Comparison of ENCODE assay signal across 1 mouse cellular context in the genomic region with DNA sequence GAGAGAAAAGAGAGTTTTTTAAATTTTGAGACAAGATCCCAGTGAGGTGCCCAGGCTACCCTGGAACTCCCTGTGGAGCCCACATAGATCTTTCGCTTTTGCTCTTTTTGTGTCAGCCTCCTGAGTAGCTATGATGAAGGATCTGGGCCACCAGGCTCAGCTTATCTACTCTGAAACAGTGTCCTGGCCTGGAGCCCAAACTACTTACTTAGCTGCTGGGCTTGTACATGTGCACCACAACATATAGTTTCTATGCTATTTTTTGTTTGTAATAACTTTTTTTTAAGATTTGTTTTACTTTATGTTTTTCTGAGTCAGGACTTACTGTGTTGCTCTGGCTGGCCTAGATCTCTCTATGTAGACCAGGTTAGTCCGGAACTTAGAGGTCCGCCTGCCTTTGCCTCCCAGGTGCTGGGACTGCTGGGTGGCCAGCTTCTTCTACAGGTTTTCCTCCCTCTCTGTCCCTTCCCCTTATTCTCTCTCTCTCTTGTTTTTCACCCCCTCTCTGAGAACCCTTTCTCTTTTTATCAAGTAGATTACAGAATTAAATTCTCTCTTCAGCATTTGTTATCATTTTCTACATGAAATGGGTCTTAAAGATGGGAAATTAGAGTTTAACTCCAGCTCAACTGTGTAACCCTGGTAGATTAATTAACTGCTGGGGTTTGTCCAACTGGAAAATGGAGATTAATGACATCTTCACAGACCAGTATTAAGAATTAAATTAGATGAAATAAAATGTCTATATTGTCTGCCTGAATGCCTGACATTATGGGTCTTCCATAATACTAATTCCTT.
A peak's percentile ranks its signal among the peaks of the same experiment; 100 is the strongest.
TF ChIP-seq lines count a peak whose summit lies in the region.

No protein-coding gene starts in this region.

TF ChIP-seq in MEL, 35 proteins besides CTCF, POLR2A, EP300 and RAD21 (continued from another document):
- peak; percentile 89 for TF ChIP-seq GATA1 (IDR thresholded peaks at IDR 0.05; ENCODE audit: low read depth, low read length)
- TF ChIP-seq POLR2AphosphoS5 (IDR thresholded peaks at IDR 0.05; ENCODE audit: borderline replicate concordance, low read depth, low read length): no peak
- TF ChIP-seq MYC (IDR thresholded peaks at IDR 0.05; ENCODE audit: low read depth, low read length): no peak
- TF ChIP-seq TBP (IDR thresholded peaks at IDR 0.05; ENCODE audit: low read depth, low read length): no peak
- peak; percentile 82 for TF ChIP-seq ETS1 (IDR thresholded peaks at IDR 0.05; ENCODE audit: low read depth, low read length)
- no peak for TF ChIP-seq MAX (IDR thresholded peaks at IDR 0.05; ENCODE audit: low read length)
- no peak for TF ChIP-seq MAZ (IDR thresholded peaks at IDR 0.05; ENCODE audit: low read depth, low read length)
- no peak for TF ChIP-seq ZMIZ1 (IDR thresholded peaks at IDR 0.05; ENCODE audit: low read depth, low read length)
- no peak for TF ChIP-seq ELF1 (IDR thresholded peaks at IDR 0.05; ENCODE audit: low read depth, low read length)
- peak; percentile 86 for TF ChIP-seq TCF12 (IDR thresholded peaks at IDR 0.05; ENCODE audit: low read depth, low read length)
- peak; percentile 66 for TF ChIP-seq RCOR1 (IDR thresholded peaks at IDR 0.05; ENCODE audit: low read depth, low read length)
- TF ChIP-seq ZNF384 (IDR thresholded peaks at IDR 0.05; ENCODE audit: low read depth, low read length): peak; percentile 67
- no peak for TF ChIP-seq MEF2A (IDR thresholded peaks at IDR 0.05; ENCODE audit: extremely low read depth, insufficient replicate concordance, low read depth, low read length, poor library complexity, severe bottlenecking)
- peak; percentile 18; the same call in 1 of the 2 replicates for TF ChIP-seq HCFC1 (IDR thresholded peaks at IDR 0.05; ENCODE audit: low read depth, low read length)
- TF ChIP-seq ZC3H11A (IDR thresholded peaks at IDR 0.05; ENCODE audit: low read depth, low read length): no peak
- TF ChIP-seq GABPA (IDR thresholded peaks at IDR 0.05; ENCODE audit: low read depth, low read length): no peak
- TF ChIP-seq CHD1 (IDR thresholded peaks at IDR 0.05; ENCODE audit: low read depth, low read length): no peak
- no peak for TF ChIP-seq SMC3 (IDR thresholded peaks at IDR 0.05; ENCODE audit: low read depth, low read length)
- TF ChIP-seq JUND (IDR thresholded peaks at IDR 0.05; ENCODE audit: low read depth, low read length): 0 out of 2 replicates have a peak, but pooled peaks have one; percentile 24
- TF ChIP-seq TAL1 (IDR thresholded peaks at IDR 0.05; ENCODE audit: low read length): peak; percentile 87
- no peak for TF ChIP-seq USF2 (IDR thresholded peaks at IDR 0.05; ENCODE audit: borderline replicate concordance in 1 of 2, insufficient read depth in 1 of 2, low read depth in 1 of 2, low read length in 2 of 2)
- TF ChIP-seq KAT2A (conservative IDR thresholded peaks at IDR 0.05; ENCODE audit: low read depth, low read length): no peak
- TF ChIP-seq UBTF (IDR thresholded peaks at IDR 0.05; ENCODE audit: borderline replicate concordance, insufficient read depth, low read depth, low read length): no peak
- no peak for TF ChIP-seq CHD2 (IDR thresholded peaks at IDR 0.05; ENCODE audit: low read length)
- peak; percentile 68 for TF ChIP-seq SIN3A (IDR thresholded peaks at IDR 0.05; ENCODE audit: low read length)
- TF ChIP-seq NRF1 (IDR thresholded peaks at IDR 0.05; ENCODE audit: insufficient read depth, low read depth, low read length, poor library complexity, severe bottlenecking): no peak
